Mouse (Mus musculus): ENCODE measurements around the gene Lfng. TPM values are rescaled to one million over a fixed set of nuclear protein-coding genes. Genes with fewer than 3 reads are reported as not detected.

The Lfng gene
- polyA plus RNA-seq, 1 experiment from 2014 or later: 7.1 TPM

- TF ChIP-seq CTCF (IDR thresholded peaks at IDR 0.05; ENCODE audit: low read depth): no peak
- Histone ChIP-seq H3K9me3 (ENCODE audit: control insufficient read depth) (no peaks in the 10 kb centered on the region), H3K4me1 (replicated peaks; ENCODE audit: control insufficient read depth, insufficient read depth, low read length) (no peaks in the 10 kb centered on the region), H3K4me2 (replicated peaks; ENCODE audit: low read depth) (no peak overlapping the region), H3K27me3 (replicated peaks; ENCODE audit: control insufficient read depth, insufficient read depth, low read length) (no peaks in the 10 kb centered on the region), H3K36me3 (ENCODE audit: control insufficient read depth, insufficient read depth) (no peaks in the 10 kb centered on the region), H3K27ac (ENCODE audit: low read depth, low read length) (no peak overlapping the region), H3K4me3 (ENCODE audit: low read depth, low read length) (no peak overlapping the region), H3K9ac (ENCODE audit: low read depth, low read length) (no peak overlapping the region)
- 69% methylated on average over 10 of the region's 10 CpGs for whole genome bisulfite sequencing
- no peak for ATAC-seq
Observed at GRCm38 (mm10) chr5:140571673-140572072, 35.4 kb upstream of the Lfng start.

- ATAC-seq: no peak
- Histone ChIP-seq H3K9me3 (ENCODE audit: control insufficient read depth) (no peaks in the 10 kb centered on the region), H3K4me3 (ENCODE audit: low read depth, low read length) (no peak overlapping the region), H3K36me3 (ENCODE audit: control insufficient read depth, insufficient read depth) (no peaks in the 10 kb centered on the region), H3K27ac (ENCODE audit: low read depth, low read length) (no peak overlapping the region), H3K4me2 (replicated peaks; ENCODE audit: low read depth) (no peak overlapping the region), H3K9ac (ENCODE audit: low read depth, low read length) (no peak overlapping the region), H3K4me1 (replicated peaks; ENCODE audit: control insufficient read depth, insufficient read depth, low read length) (no peaks in the 10 kb centered on the region), H3K27me3 (replicated peaks; ENCODE audit: control insufficient read depth, insufficient read depth, low read length) (no peaks in the 10 kb centered on the region)
- 61% methylated on average over 6 of the region's 6 CpGs for WGBS
- TF ChIP-seq CTCF (IDR thresholded peaks at IDR 0.05; ENCODE audit: low read depth): no peak
Observed at GRCm38 (mm10) chr5:140572611-140573010, 34.5 kb upstream of the Lfng start.

GRCm38 (mm10) chr5:140575381-140575866 lies 31.7 kb upstream of the Lfng start:
- Histone ChIP-seq H3K27me3 (replicated peaks; ENCODE audit: control insufficient read depth, insufficient read depth, low read length) (no peaks in the 10 kb centered on the region), H3K27ac (ENCODE audit: low read depth, low read length) (no peak overlapping the region), H3K9ac (ENCODE audit: low read depth, low read length) (no peak overlapping the region), H3K4me3 (ENCODE audit: low read depth, low read length) (no peak overlapping the region), H3K4me1 (replicated peaks; ENCODE audit: control insufficient read depth, insufficient read depth, low read length) (no peaks in the 10 kb centered on the region), H3K4me2 (replicated peaks; ENCODE audit: low read depth) (no peak overlapping the region), H3K9me3 (ENCODE audit: control insufficient read depth) (no peaks in the 10 kb centered on the region), H3K36me3 (ENCODE audit: control insufficient read depth, insufficient read depth) (no peaks in the 10 kb centered on the region)
- 51% methylated on average over 5 of the region's 5 CpGs for WGBS
- TF ChIP-seq CTCF (IDR thresholded peaks at IDR 0.05; ENCODE audit: low read depth): no peak
- ATAC-seq: no peak

GRCm38 (mm10) chr5:140579221-140579620 lies 27.9 kb upstream of the Lfng start:
- Histone ChIP-seq H3K4me3 (ENCODE audit: low read depth, low read length) (no peak overlapping the region), H3K36me3 (ENCODE audit: control insufficient read depth, insufficient read depth) (no peaks in the 10 kb centered on the region), H3K9me3 (ENCODE audit: control insufficient read depth) (no peaks in the 10 kb centered on the region), H3K9ac (ENCODE audit: low read depth, low read length) (no peak overlapping the region), H3K4me1 (replicated peaks; ENCODE audit: control insufficient read depth, insufficient read depth, low read length) (no peaks in the 10 kb centered on the region), H3K27me3 (replicated peaks; ENCODE audit: control insufficient read depth, insufficient read depth, low read length) (no peaks in the 10 kb centered on the region), H3K4me2 (replicated peaks; ENCODE audit: low read depth) (no peak overlapping the region), H3K27ac (ENCODE audit: low read depth, low read length) (no peak overlapping the region)
- ATAC-seq: no peak
- 62% methylated on average over 9 of the region's 9 CpGs for WGBS
- TF ChIP-seq CTCF (IDR thresholded peaks at IDR 0.05; ENCODE audit: low read depth): no peak

GRCm38 (mm10) chr5:140579771-140580170 lies 27.3 kb upstream of the Lfng start:
- H3K4me1 ChIP-seq (replicated peaks; ENCODE audit: control insufficient read depth, insufficient read depth, low read length): no peaks in the 10 kb centered on the region
- ATAC-seq: no peak
- H3K9ac ChIP-seq (ENCODE audit: low read depth, low read length): no peak overlapping the region
- no peak overlapping the region for H3K27ac ChIP-seq (ENCODE audit: low read depth, low read length)
- 48% methylated on average over 6 of the region's 6 CpGs for whole genome bisulfite sequencing
- TF ChIP-seq CTCF (IDR thresholded peaks at IDR 0.05; ENCODE audit: low read depth): no peak
- no peaks in the 10 kb centered on the region for H3K36me3 ChIP-seq (ENCODE audit: control insufficient read depth, insufficient read depth)
- no peak overlapping the region for H3K4me2 ChIP-seq (replicated peaks; ENCODE audit: low read depth)
- no peaks in the 10 kb centered on the region for H3K9me3 ChIP-seq (ENCODE audit: control insufficient read depth)
- no peak overlapping the region for H3K4me3 ChIP-seq (ENCODE audit: low read depth, low read length)
- no peaks in the 10 kb centered on the region for H3K27me3 ChIP-seq (replicated peaks; ENCODE audit: control insufficient read depth, insufficient read depth, low read length)

GRCm38 (mm10) chr5:140581569-140581968 lies 25.6 kb upstream of the Lfng start:
- TF ChIP-seq CTCF (IDR thresholded peaks at IDR 0.05; ENCODE audit: low read depth): no peak
- no peaks in the 10 kb centered on the region for H3K36me3 ChIP-seq (ENCODE audit: control insufficient read depth, insufficient read depth)

More at GRCm38 (mm10) chr5:140581569-140581968, 25.6 kb upstream of the Lfng start:
- no peak overlapping the region for H3K9ac ChIP-seq (ENCODE audit: low read depth, low read length)
- no peak overlapping the region for H3K27ac ChIP-seq (ENCODE audit: low read depth, low read length)
- H3K4me1 ChIP-seq (replicated peaks; ENCODE audit: control insufficient read depth, insufficient read depth, low read length): no peaks in the 10 kb centered on the region
- no peak overlapping the region for H3K4me2 ChIP-seq (replicated peaks; ENCODE audit: low read depth)
- H3K27me3 ChIP-seq (replicated peaks; ENCODE audit: control insufficient read depth, insufficient read depth, low read length): no peaks in the 10 kb centered on the region
- WGBS: 22% methylated on average over 5 of the region's 5 CpGs
- H3K4me3 ChIP-seq (ENCODE audit: low read depth, low read length): no peak overlapping the region
- H3K9me3 ChIP-seq (ENCODE audit: control insufficient read depth): no peaks in the 10 kb centered on the region
- no peak for ATAC-seq

Measured in intestine, postnatal 0 days (tissue).